In genomic region chr17:87365268-87365667, GRCm38 (mm10) we compare ENCODE assay signal across 12 mouse cellular contexts.
DNase-seq lines count a peak whose midpoint lies in the region; ATAC-seq and TF ChIP-seq lines count a peak whose summit lies in the region.
"Had no signal": no experiment of that assay in that cellular context is flagged by ENCODE, and none has a peak within 500 bp of the region (broad histone marks: within the 10 kb centered on the region; RNA-seq: fewer than 3 reads in every experiment).

No protein-coding gene starts in this region.

- ATAC-seq in stomach, embryonic 15.5 days (ENCODE audit: insufficient read depth, low FRiP score, low read depth) = peak; percentile 37; the same call in 1 of the 2 replicates
- no peak for ATAC-seq in stomach, postnatal 0 days (ENCODE audit: low FRiP score, low TSS enrichment)
- ATAC-seq in embryonic facial prominence, embryonic 13.5 days (ENCODE audit: insufficient number of reproducible peaks, insufficient read depth, low FRiP score, low TSS enrichment, low read depth) = no peak
- peak; percentile 96 for ATAC-seq in liver, postnatal 0 days

- peaks cover 13% of the 10 kb centered on the region for H3K4me1 ChIP-seq in stomach, embryonic 15.5 days
- H3K4me1 ChIP-seq in stomach, postnatal 0 days (replicated peaks; ENCODE audit: control insufficient read depth, insufficient read depth) = peaks cover 6% of the 10 kb centered on the region; the same call in 1 of the 2 replicates
- peaks cover 59% of the 10 kb centered on the region for H3K4me1 ChIP-seq in embryonic facial prominence, embryonic 13.5 days
- H3K4me1 ChIP-seq in liver, postnatal 0 days (ENCODE audit: insufficient read depth) = peaks cover 19% of the 10 kb centered on the region

- H3K27ac ChIP-seq in stomach, embryonic 15.5 days = no peak overlapping the region
- H3K27ac ChIP-seq in stomach, postnatal 0 days (replicated peaks) = no peak overlapping the region
- no peak overlapping the region; the same call in 1 of the 2 replicates for H3K27ac ChIP-seq in embryonic facial prominence, embryonic 13.5 days
- H3K27ac ChIP-seq in liver, postnatal 0 days (ENCODE audit: low read depth) = peak overlapping the region; percentile 60; the same call in 1 of the 2 replicates

- intact Hi-C loops in heart, postnatal 36 days (cut with DNase I) = no loop called here

- no peak for DNase-seq in stomach, postnatal 0 days (ENCODE audit: low spot score)
- DNase-seq in liver, postnatal 0 days = peak; percentile 60
- peak; percentile 35 for DNase-seq in yolk sac, embryonic 10.5 days (ENCODE audit: low spot score)
- no peak for DNase-seq in right cerebral cortex, postnatal 4 days
- no peak for DNase-seq in cerebellum, postnatal 4 days (ENCODE audit: low spot score in 2 of 2)
- DNase-seq in heart, postnatal 36 days = no peak
- DNase-seq: adrenal gland, postnatal 36 days; gastrocnemius, postnatal 36 days; thymus, postnatal 36 days had no signal

- no peak for TF ChIP-seq EP300 in stomach, postnatal 0 days (optimal IDR thresholded peaks at IDR 0.05)
- TF ChIP-seq EP300 in liver, postnatal 0 days (IDR thresholded peaks at IDR 0.05; ENCODE audit: low read depth) = no peak

- H3K36me3 ChIP-seq in stomach, embryonic 15.5 days = no peaks in the 10 kb centered on the region
- H3K36me3 ChIP-seq in stomach, postnatal 0 days (ENCODE audit: control insufficient read depth, insufficient read depth, low read length) = 0 out of 2 replicates have a peak, but pooled peaks cover 4% of the 10 kb centered on the region
- H3K36me3 ChIP-seq in embryonic facial prominence, embryonic 13.5 days = no peaks in the 10 kb centered on the region
- H3K36me3 ChIP-seq in liver, postnatal 0 days (replicated peaks; ENCODE audit: insufficient read depth, low read length) = peaks cover 23% of the 10 kb centered on the region

- H3K4me2 ChIP-seq in stomach, embryonic 15.5 days = no peak overlapping the region
- H3K4me2 ChIP-seq in stomach, postnatal 0 days (replicated peaks; ENCODE audit: low read depth) = no peak overlapping the region
- H3K4me2 ChIP-seq in embryonic facial prominence, embryonic 13.5 days = no peak overlapping the region
- H3K4me2 ChIP-seq in liver, postnatal 0 days (ENCODE audit: low read depth, low read length) = peak overlapping the region; percentile 13; the same call in 1 of the 2 replicates
- H3K4me2 ChIP-seq: midbrain, embryonic 11.5 days had no signal

- no peak for TF ChIP-seq CTCF in stomach, postnatal 0 days (IDR thresholded peaks at IDR 0.05; ENCODE audit: low read depth)
- no peak for TF ChIP-seq CTCF in liver, postnatal 0 days (IDR thresholded peaks at IDR 0.05; ENCODE audit: low read depth)

- H3K27me3 ChIP-seq in stomach, embryonic 15.5 days (replicated peaks) = no peaks in the 10 kb centered on the region
- H3K27me3 ChIP-seq in stomach, postnatal 0 days (ENCODE audit: control insufficient read depth, insufficient read depth, low read length) = no peaks in the 10 kb centered on the region
- no peaks in the 10 kb centered on the region for H3K27me3 ChIP-seq in embryonic facial prominence, embryonic 13.5 days
- no peaks in the 10 kb centered on the region for H3K27me3 ChIP-seq in liver, postnatal 0 days (ENCODE audit: insufficient read depth, low read length)

- H3K9ac ChIP-seq in stomach, embryonic 15.5 days = no peak overlapping the region
- no peak overlapping the region for H3K9ac ChIP-seq in stomach, postnatal 0 days (ENCODE audit: low read length)
- H3K9ac ChIP-seq in embryonic facial prominence, embryonic 13.5 days = 0 out of 2 replicates have a peak overlapping the region, but pooled peaks have one; percentile 27
- no peak overlapping the region for H3K9ac ChIP-seq in liver, postnatal 0 days (replicated peaks)

- H3K4me3 ChIP-seq in stomach, embryonic 15.5 days (replicated peaks) = no peak overlapping the region
- no peak overlapping the region for H3K4me3 ChIP-seq in stomach, postnatal 0 days (ENCODE audit: low read depth, low read length)
- H3K4me3 ChIP-seq in embryonic facial prominence, embryonic 13.5 days = no peak overlapping the region
- H3K4me3 ChIP-seq in liver, postnatal 0 days (ENCODE audit: low read depth, low read length) = no peak overlapping the region

- H3K9me3 ChIP-seq in stomach, embryonic 15.5 days = no peaks in the 10 kb centered on the region
- H3K9me3 ChIP-seq in stomach, postnatal 0 days (ENCODE audit: control insufficient read depth, low read length) = no peaks in the 10 kb centered on the region
- H3K9me3 ChIP-seq in embryonic facial prominence, embryonic 13.5 days = no peaks in the 10 kb centered on the region
- H3K9me3 ChIP-seq in liver, postnatal 0 days (ENCODE audit: low read length) = no peaks in the 10 kb centered on the region

- 50% methylated on average over 8 of the region's 8 CpGs for WGBS in stomach, embryonic 15.5 days
- 43% methylated on average over 8 of the region's 8 CpGs for WGBS in stomach, postnatal 0 days
- WGBS in embryonic facial prominence, embryonic 13.5 days = 54% methylated on average over 8 of the region's 8 CpGs
- WGBS in liver, postnatal 0 days (ENCODE audit: insufficient replicate concordance) = 18% methylated on average over 8 of the region's 8 CpGs

Comparison
In these comparisons a context has a peak if more than half of its experiments do, and no peak if none do; other contexts are left out.
1. ATAC-seq: peak in stomach, embryonic 15.5 days (single experiment) and liver, postnatal 0 days (single experiment); none in stomach, postnatal 0 days (single experiment) and embryonic facial prominence, embryonic 13.5 days (single experiment).
2. DNase-seq: peak in liver, postnatal 0 days (single experiment) and yolk sac, embryonic 10.5 days (single experiment); none in stomach, postnatal 0 days (single experiment), right cerebral cortex, postnatal 4 days (single experiment), cerebellum, postnatal 4 days (0 of 2) and heart, postnatal 36 days (0 of 2).